Mouse (Mus musculus): ENCODE results near the gene Dusp1. TPM values are rescaled to one million over a fixed set of nuclear protein-coding genes. Genes with fewer than 3 reads are reported as not detected.

Gene Dusp1
- 42.5 and 42.8 TPM in 2 replicates for polyA plus RNA-seq (2015; fragmentation: Nextera tagmentation; extraction: Ambion mirVana)

DNA sequence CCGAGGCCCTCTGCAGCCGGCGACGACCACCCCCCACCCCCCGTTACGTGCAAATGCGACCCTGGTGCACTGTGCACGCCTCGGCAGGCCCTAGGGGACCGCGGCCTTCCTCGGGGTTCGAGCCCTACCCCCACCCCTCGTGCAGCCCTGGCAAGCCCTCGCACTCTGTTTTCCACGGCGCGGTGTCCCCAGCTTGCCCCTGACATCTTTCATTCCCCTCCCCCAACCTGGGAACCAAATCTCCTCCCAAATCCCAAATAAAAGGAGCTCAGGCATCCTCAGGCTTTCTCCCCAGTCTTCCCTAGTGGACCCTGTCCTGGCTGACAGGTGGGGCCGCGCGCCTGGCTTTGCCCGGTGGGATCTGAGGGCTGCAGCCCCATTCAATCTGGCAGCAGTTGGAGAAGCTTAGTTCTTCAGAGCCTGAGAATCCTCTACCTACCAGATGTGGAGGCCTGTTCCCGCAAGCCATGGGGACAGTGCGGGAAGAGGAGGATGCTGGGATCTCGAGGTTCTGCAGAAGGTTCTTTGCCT is at the start of gene Dusp1:
Dusp1 (minus strand) TSS at position 478 of the 531 bp plus-strand sequence.
- Histone ChIP-seq H3K9me3 (no peaks in the 10 kb centered on the region), H3K27me3 (replicated peaks) (no peaks in the 10 kb centered on the region), H3K27ac (peak within 1 kb of the TSS; percentile 79), H3K9ac (peak within 1 kb of the TSS; percentile 80), H3K4me1 (peaks cover 34% of the 10 kb centered on the region), H3K4me2 (peak within 1 kb of the TSS; percentile 81), H3K36me3 (replicated peaks) (peaks cover 14% of the 10 kb centered on the region; the same call in 1 of the 2 replicates), H3K4me3 (peak within 1 kb of the TSS; percentile 77)
- under 1% methylated on average over 25 of the region's 25 CpGs for WGBS
- ATAC-seq (replicated peaks): peak; percentile 86

GRCm38 (mm10) chr17:26611328-26611727 is 49.4 kb upstream of the Dusp1 start:
- Histone ChIP-seq H3K9me3 (no peaks in the 10 kb centered on the region), H3K27ac (no peak overlapping the region), H3K9ac (no peak overlapping the region), H3K4me2 (no peak overlapping the region), H3K27me3 (replicated peaks) (no peaks in the 10 kb centered on the region), H3K36me3 (replicated peaks) (0 out of 2 replicates have a peak, but pooled peaks cover 6% of the 10 kb centered on the region), H3K4me1 (no peaks in the 10 kb centered on the region), H3K4me3 (no peak overlapping the region)
- WGBS: 87% methylated on average over 7 of the region's 7 CpGs
- no peak for ATAC-seq (replicated peaks)

DNA sequence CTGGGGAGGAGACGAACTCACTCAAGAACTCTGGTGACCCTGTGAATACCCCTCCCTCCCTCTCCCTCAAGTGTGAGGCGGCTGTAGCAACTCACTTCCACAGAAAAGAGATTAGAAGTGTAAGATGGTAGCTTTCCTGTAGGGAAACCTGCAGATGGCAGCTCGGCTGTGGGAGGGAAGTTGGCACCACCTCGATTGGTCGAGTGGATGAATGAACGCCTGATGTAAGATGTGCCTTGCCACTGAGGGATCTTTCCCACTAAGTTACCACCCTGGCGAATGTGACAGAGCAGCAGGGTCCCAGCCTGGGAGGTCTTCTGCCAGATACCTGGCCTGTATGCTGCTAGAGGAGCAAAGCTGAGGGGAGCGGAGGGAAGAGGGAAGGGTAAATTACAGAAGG is 47.9 kb upstream of the Dusp1 start:
- 85% methylated on average over 8 of the region's 8 CpGs for WGBS
- no peak for ATAC-seq (replicated peaks)

DNA sequence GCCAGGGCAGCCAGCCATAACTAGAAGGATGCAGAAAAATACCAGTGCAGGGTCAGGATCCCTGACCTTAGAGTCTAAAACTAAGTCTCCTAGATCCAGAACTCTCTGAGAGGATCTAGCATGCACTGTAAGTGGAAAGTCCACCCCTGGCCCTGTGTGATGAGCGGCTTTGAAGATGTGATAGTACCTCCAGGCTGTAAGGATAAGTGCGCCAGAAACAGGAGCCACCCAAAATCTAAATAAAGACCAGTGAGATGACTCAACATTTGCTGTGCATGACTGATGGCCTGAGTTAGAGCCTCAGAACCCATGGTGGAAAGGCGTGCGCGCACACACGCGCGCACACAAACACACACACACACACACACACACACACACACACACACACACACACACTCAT is 46.9 kb upstream of the Dusp1 start:
- no peak overlapping the region for H3K4me3 ChIP-seq
- H3K4me2 ChIP-seq: no peak overlapping the region
- H3K27ac ChIP-seq: no peak overlapping the region
- WGBS: 97% methylated on average over 8 of the region's 8 CpGs
- no peaks in the 10 kb centered on the region for H3K27me3 ChIP-seq (replicated peaks)
- 0 out of 2 replicates have a peak, but pooled peaks cover 6% of the 10 kb centered on the region for H3K36me3 ChIP-seq (replicated peaks)
- no peak overlapping the region for H3K9ac ChIP-seq
- ATAC-seq (replicated peaks): no peak
- no peaks in the 10 kb centered on the region for H3K9me3 ChIP-seq
- H3K4me1 ChIP-seq: no peaks in the 10 kb centered on the region

More for the DNA sequence above, 47.9 kb upstream of the Dusp1 start:
- Histone ChIP-seq H3K36me3 (replicated peaks) (0 out of 2 replicates have a peak, but pooled peaks cover 6% of the 10 kb centered on the region), H3K27ac (no peak overlapping the region), H3K4me1 (no peaks in the 10 kb centered on the region), H3K4me2 (no peak overlapping the region), H3K9me3 (no peaks in the 10 kb centered on the region), H3K9ac (no peak overlapping the region), H3K4me3 (no peak overlapping the region), H3K27me3 (replicated peaks) (no peaks in the 10 kb centered on the region)

- 97% methylated on average over 3 of the region's 3 CpGs for WGBS
- H3K4me1 ChIP-seq: no peaks in the 10 kb centered on the region; the same call in 1 of the 2 replicates
- no peak for ATAC-seq (replicated peaks)
- H3K9me3 ChIP-seq: no peaks in the 10 kb centered on the region
- H3K4me2 ChIP-seq: no peak overlapping the region
- H3K4me3 ChIP-seq: no peak overlapping the region
- 0 out of 2 replicates have a peak, but pooled peaks cover 6% of the 10 kb centered on the region for H3K36me3 ChIP-seq (replicated peaks)
- no peak overlapping the region for H3K9ac ChIP-seq
- no peak overlapping the region for H3K27ac ChIP-seq
- H3K27me3 ChIP-seq (replicated peaks): no peaks in the 10 kb centered on the region
Observed at GRCm38 (mm10) chr17:26608348-26608747, 46.4 kb upstream of the Dusp1 start.

DNA sequence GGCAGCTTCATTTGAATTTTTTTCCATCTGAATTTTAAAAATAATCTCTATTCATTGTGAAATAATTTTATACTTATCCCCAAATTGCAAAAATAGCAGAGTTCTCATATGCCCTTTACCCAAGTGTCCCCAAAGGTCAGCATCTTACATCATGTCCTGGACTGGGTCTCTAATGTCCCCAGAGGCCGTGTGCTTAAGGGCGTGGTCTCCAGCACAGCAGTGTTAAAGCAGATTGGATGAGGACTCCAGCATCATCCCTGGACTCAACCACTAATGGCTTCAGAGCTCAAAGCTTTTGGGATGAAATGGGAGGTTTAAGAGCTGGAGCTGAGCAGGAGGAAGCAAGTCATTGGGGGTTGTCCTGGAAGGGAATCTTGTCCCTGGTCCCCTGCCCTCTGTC is 44.6 kb upstream of the Dusp1 start:
- peaks cover 18% of the 10 kb centered on the region for H3K4me1 ChIP-seq
- no peak overlapping the region for H3K4me3 ChIP-seq
- 89% methylated on average over 2 of the region's 2 CpGs for WGBS
- H3K9ac ChIP-seq: no peak overlapping the region
- H3K4me2 ChIP-seq: no peak overlapping the region
- no peak for ATAC-seq (replicated peaks)
- H3K36me3 ChIP-seq (replicated peaks): 0 out of 2 replicates have a peak, but pooled peaks cover 6% of the 10 kb centered on the region
- no peak overlapping the region for H3K27ac ChIP-seq
- H3K9me3 ChIP-seq: no peaks in the 10 kb centered on the region
- H3K27me3 ChIP-seq (replicated peaks): no peaks in the 10 kb centered on the region

- H3K27me3 ChIP-seq (replicated peaks): no peaks in the 10 kb centered on the region
- H3K4me1 ChIP-seq: peaks cover 22% of the 10 kb centered on the region
- WGBS: 85% methylated on average over 4 of the region's 4 CpGs
- 0 out of 2 replicates have a peak, but pooled peaks cover 6% of the 10 kb centered on the region for H3K36me3 ChIP-seq (replicated peaks)
- H3K9me3 ChIP-seq: no peaks in the 10 kb centered on the region
- no peak overlapping the region for H3K4me3 ChIP-seq
- no peak overlapping the region for H3K4me2 ChIP-seq
- ATAC-seq (replicated peaks): no peak
- no peak overlapping the region for H3K27ac ChIP-seq
- H3K9ac ChIP-seq: no peak overlapping the region
Observed at GRCm38 (mm10) chr17:26605636-26606035, 43.7 kb upstream of the Dusp1 start.

- 0 out of 2 replicates have a peak overlapping the region, but pooled peaks have one; percentile 59 for H3K27ac ChIP-seq
- H3K9me3 ChIP-seq: no peaks in the 10 kb centered on the region
- H3K36me3 ChIP-seq (replicated peaks): no peaks in the 10 kb centered on the region
- peaks cover 22% of the 10 kb centered on the region for H3K4me1 ChIP-seq
- ATAC-seq (replicated peaks): no peak
- no peaks in the 10 kb centered on the region for H3K27me3 ChIP-seq (replicated peaks)
- H3K4me3 ChIP-seq: no peak overlapping the region
- WGBS: 67% methylated on average over 8 of the region's 8 CpGs
- H3K9ac ChIP-seq: 0 out of 2 replicates have a peak overlapping the region, but pooled peaks have one; percentile 0
- no peak overlapping the region for H3K4me2 ChIP-seq
Observed at GRCm38 (mm10) chr17:26603311-26603710, 41.4 kb upstream of the Dusp1 start.

DNA sequence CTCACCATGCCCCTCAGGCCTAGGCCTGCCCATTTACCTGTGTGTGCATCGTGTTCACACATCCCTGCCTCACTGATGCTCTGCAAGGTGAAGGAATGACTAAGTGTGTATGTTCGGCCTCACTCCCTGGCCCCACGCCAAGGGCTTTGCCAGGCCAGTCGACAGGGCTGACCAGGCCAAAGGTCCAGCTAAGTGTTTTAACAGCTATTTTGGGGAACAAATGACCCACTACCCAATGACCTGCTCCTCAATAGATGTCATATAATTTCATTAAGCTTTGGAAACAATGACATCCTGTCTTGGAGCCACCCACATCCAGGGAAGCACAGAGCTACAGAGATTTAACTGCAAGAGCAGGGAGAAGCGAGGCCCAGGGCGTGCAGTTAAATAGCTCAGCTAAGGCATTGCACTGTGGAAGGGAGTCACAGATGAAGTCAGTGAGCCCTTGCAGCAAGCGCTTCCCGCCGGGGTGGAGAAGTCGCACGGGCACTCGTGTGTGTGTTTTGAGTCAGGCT is 40.5 kb upstream of the Dusp1 start:
- Histone ChIP-seq H3K4me1 (peaks cover 22% of the 10 kb centered on the region), H3K4me3 (no peak overlapping the region), H3K9ac (no peak overlapping the region), H3K27me3 (replicated peaks) (no peaks in the 10 kb centered on the region), H3K4me2 (no peak overlapping the region), H3K27ac (peak overlapping the region; percentile 59), H3K36me3 (replicated peaks) (no peaks in the 10 kb centered on the region), H3K9me3 (no peaks in the 10 kb centered on the region)
- no peak for ATAC-seq (replicated peaks)
- 69% methylated on average over 12 of the region's 12 CpGs for WGBS

GRCm38 (mm10) chr17:26601926-26602325 is 40.0 kb upstream of the Dusp1 start:
- no peak overlapping the region for H3K4me2 ChIP-seq
- WGBS: 49% methylated on average over 6 of the region's 6 CpGs
- no peak overlapping the region for H3K9ac ChIP-seq
- H3K27ac ChIP-seq: peak overlapping the region; percentile 59; the same call in 1 of the 2 replicates
- no peak overlapping the region for H3K4me3 ChIP-seq
- no peaks in the 10 kb centered on the region for H3K36me3 ChIP-seq (replicated peaks)
- peaks cover 22% of the 10 kb centered on the region for H3K4me1 ChIP-seq
- no peak for ATAC-seq (replicated peaks)
- no peaks in the 10 kb centered on the region for H3K9me3 ChIP-seq
- no peaks in the 10 kb centered on the region for H3K27me3 ChIP-seq (replicated peaks)

DNA sequence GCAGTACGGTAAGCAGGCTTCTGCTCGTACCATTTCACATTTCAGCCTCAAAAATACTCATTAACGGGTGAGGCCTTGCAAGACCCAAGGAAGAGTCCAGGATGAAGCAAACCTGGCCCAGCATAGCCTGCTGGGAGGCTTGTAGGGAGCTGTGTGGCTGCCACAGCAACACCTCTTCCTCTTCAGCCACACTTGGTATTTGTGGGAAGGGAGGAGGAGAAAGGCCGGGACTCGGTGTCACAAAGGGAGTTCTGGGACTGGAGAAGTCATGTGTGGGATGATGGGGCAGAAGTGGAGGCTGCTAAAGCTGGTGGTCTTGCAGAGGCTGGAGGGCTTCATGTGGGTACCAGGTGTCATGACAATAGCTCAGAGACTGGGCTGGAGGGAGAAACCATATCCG is 39.6 kb upstream of the Dusp1 start:
- H3K9me3 ChIP-seq: no peaks in the 10 kb centered on the region
- 0 out of 2 replicates have a peak overlapping the region, but pooled peaks have one; percentile 17 for H3K27ac ChIP-seq
- no peak for ATAC-seq (replicated peaks)
- WGBS: 69% methylated on average over 6 of the region's 6 CpGs
- H3K36me3 ChIP-seq (replicated peaks): no peaks in the 10 kb centered on the region
- no peak overlapping the region for H3K9ac ChIP-seq
- H3K4me3 ChIP-seq: no peak overlapping the region
- no peak overlapping the region for H3K4me2 ChIP-seq
- peaks cover 26% of the 10 kb centered on the region for H3K4me1 ChIP-seq
- H3K27me3 ChIP-seq (replicated peaks): no peaks in the 10 kb centered on the region

DNA sequence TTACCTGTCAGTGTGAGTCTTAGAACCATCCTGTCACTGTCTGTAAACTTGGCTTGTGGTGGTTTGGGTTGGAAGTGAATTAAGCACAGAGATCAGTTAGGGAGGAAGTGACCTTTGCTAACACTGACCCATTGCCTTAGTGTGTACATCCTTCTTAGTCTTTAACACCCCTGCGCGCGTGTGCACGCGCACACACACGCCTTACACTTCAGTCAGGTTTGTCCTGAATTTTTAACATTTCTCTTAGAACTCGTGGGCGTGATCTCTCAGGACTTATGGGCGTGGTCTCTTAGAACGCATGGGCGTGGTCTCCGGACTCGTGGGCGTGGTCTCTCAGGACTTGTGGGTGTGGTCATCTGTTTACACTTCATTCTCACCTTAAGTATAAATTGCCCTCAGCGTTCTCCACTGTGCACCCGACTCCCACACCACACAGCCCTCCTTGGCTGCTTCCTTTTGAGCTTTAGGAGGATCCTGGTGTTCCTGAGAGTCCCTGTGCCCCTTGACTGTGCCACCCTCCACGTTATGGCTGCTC is 39.1 kb upstream of the Dusp1 start:
- Histone ChIP-seq H3K4me3 (no peak overlapping the region), H3K4me1 (peaks cover 31% of the 10 kb centered on the region), H3K27ac (0 out of 2 replicates have a peak overlapping the region, but pooled peaks have one; percentile 17), H3K4me2 (no peak overlapping the region), H3K9me3 (no peaks in the 10 kb centered on the region), H3K27me3 (replicated peaks) (no peaks in the 10 kb centered on the region), H3K36me3 (replicated peaks) (no peaks in the 10 kb centered on the region), H3K9ac (no peak overlapping the region)
- ATAC-seq (replicated peaks): no peak
- 76% methylated on average over 17 of the region's 17 CpGs for WGBS

All from midbrain, embryonic 15.5 days (tissue).